Mouse (Mus musculus) small intestine, adult 2 months (tissue): ENCODE results near the gene Gm49711.

Experiments used
- CTCF ChIP-seq: fragments of 200-500 bp; IDR thresholded peaks from 2 replicates; pipeline ENCODE4 v1.5.1; 2012; ENCODE audit warnings: low read depth, mild to moderate bottlenecking, control low read depth, inconsistent platforms, low read length, moderate library complexity, mixed read lengths; ENCODE audit not compliant: insufficient replicate concordance, insufficient read length; ENCODE audit errors: extremely low read depth
- POLR2A ChIP-seq: fragments of 200-500 bp; IDR thresholded peaks from 2 replicates; pipeline ENCODE4 v1.6.1; 2012; ENCODE audit warnings: low read depth, mild to moderate bottlenecking, control low read depth, inconsistent platforms, low read length, moderate library complexity

DNA sequence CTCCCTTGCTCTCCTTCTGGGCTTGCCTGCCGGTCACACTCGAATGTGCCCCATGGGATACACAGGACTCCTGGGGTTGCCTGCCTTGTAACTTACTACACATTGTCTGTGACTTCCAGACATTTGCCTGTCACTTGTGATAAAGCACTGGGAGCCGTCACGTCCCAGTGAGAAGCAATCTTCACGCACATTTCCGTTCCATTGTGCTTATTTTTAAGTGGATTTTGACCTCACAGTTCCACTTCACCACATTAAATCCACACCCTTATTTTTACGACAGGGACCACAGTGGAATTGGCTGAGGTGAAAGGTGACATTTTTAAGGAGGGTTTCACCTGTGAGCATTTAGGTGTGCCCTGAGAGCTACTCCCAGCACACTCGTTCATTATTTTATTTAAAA, 21.4 kb upstream of the Gm49711 start:
- no peak for TF ChIP-seq POLR2A
- TF ChIP-seq CTCF = no peak
